Mouse (Mus musculus): ENCODE measurements around the gene Capn9. TPM values are rescaled to one million over a fixed set of nuclear protein-coding genes. Genes with fewer than 3 reads are reported as not detected.

The Capn9 gene
- not detected for total RNA-seq (2023)

GRCm38 (mm10) chr8:124575811-124576210 lies at the start of gene Capn9:
Capn9 (plus strand) TSS chr8:124576111.

GRCm38 (mm10) chr8:124569593-124569992 lies 6.3 kb upstream of the Capn9 start, which contains the start of gene Agt:
Agt (minus strand) TSS chr8:124569706.

GRCm38 (mm10) chr8:124663112-124663873 lies 87.4 kb downstream of the Capn9 start, which contains the start of gene 2310022B05Rik:
2310022B05Rik (minus strand) TSS chr8:124663369.

Other genes starting within 250 kb of the Capn9 start
- under 1 TPM; 0.11 to 0.31 TPM for gene Pgbd5, start 136.5 kb upstream of the Capn9 start, total RNA-seq (2023)
- gene Cog2, start 55.3 kb upstream of the Capn9 start, total RNA-seq (2023), result 10 to 100 TPM; 23.4 to 24.2 TPM
- gene Agt, start 6.4 kb upstream of the Capn9 start, total RNA-seq (2023), result under 1 TPM in 1 of 2 experiments, not detected in 1; 0.29 TPM
- 1 to 10 TPM; 6.4 to 8.1 TPM for gene 2310022B05Rik, start 87.3 kb downstream of the Capn9 start, total RNA-seq (2023)
- gene Ttc13, start 145.9 kb downstream of the Capn9 start, total RNA-seq (2023), result 10 to 100 TPM; 43.7 to 51.1 TPM
- gene Arv1, start 146.0 kb downstream of the Capn9 start, total RNA-seq (2023), result 1 to 10 TPM; 2.7 to 4.0 TPM
- 1 to 10 TPM in 1 of 2 experiments, under 1 TPM in 1; 0.85 to 1.0 TPM for gene Fam89a, start 175.7 kb downstream of the Capn9 start, total RNA-seq (2023)
- gene Trim67, start 217.0 kb downstream of the Capn9 start, total RNA-seq (2023), result not detected